Mouse (Mus musculus) bone marrow macrophage, adult 2 months (primary cell): Measurements from ENCODE around the gene Gm42878.

Experiments used
- CTCF ChIP-seq: IDR thresholded peaks from 2 replicates; pipeline ENCODE4 v1.5.1; 2012; ENCODE audit warnings: low read depth, mild to moderate bottlenecking, low read length, moderate library complexity
- POLR2A ChIP-seq: IDR thresholded peaks from 2 replicates; pipeline ENCODE4 v1.6.1; 2012; ENCODE audit warnings: mild to moderate bottlenecking, low read depth, low read length, borderline replicate concordance

DNA sequence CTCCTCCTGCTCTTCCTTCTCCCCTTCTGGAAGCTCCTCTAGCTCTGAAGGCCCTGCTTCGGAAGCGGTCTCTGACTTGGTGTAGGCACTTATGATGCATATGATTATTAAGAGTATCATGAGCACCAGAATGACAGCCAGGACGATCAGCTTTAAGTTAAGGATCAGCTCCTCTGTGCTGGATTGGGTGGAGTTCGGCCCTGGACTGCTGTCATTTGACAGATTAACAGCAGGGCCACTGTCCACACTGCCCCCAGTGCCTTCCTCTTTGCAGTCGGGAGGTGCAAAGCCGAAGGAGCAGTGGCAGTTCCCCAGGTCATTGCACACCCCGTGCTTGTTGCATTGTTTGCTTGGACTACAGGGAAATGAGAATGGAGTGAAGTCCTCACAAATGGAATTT lies 44.6 kb downstream of the Gm42878 start:
- no peak for TF ChIP-seq CTCF
- no peak for TF ChIP-seq POLR2A
